In the genomic region with DNA sequence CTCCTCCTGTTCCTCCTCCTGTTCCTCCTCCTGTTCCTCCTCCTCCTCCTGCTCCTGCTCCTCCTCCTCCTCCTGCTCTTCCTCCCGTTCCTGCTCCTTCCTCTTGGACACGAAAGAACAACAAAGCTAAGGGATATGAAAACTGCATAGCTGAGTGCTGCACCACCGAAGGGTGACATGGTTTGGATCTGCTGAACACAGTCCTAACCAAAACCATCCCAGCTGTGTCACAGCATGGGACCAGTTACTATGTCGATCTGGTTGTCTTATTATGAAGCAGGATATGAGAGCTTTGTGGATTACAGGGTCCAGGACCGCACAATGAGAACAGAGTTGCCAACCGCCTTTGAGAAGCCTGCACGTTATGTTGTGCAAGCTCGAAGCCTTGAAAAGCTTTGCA, we compare ENCODE assay signal across 22 mouse cellular contexts. TPM values are rescaled to one million over a fixed set of nuclear protein-coding genes. Genes with fewer than 3 reads are reported as not detected.
"Had no signal": no experiment of that assay in that cellular context is flagged by ENCODE, and none has a peak within 500 bp of the region (broad histone marks: within the 10 kb centered on the region; RNA-seq: fewer than 3 reads in every experiment).

No protein-coding gene starts in this region.

- H3K4me3 ChIP-seq: kidney, embryonic 15.5 days; left cerebral cortex, adult 2 months; limb, embryonic 10.5 days; liver, embryonic 13.5 days; neural tube, embryonic 15.5 days had no signal

- H3K36me3 ChIP-seq: kidney, embryonic 15.5 days; limb, embryonic 10.5 days; liver, embryonic 13.5 days; neural tube, embryonic 15.5 days had no signal

- ATAC-seq: liver, postnatal 0 days; midbrain, embryonic 16.5 days had no signal

- H3K4me2 ChIP-seq: kidney, embryonic 15.5 days; liver, embryonic 13.5 days; midbrain, embryonic 11.5 days; neural tube, embryonic 15.5 days had no signal

- H3K9me3 ChIP-seq: kidney, embryonic 15.5 days; limb, embryonic 10.5 days; liver, embryonic 13.5 days; neural tube, embryonic 15.5 days had no signal

- DNase-seq: kidney, postnatal 14 days; liver, embryonic 13.5 days; liver, postnatal 0 days; right cerebral cortex, adult 18-20 months; right cerebral cortex, postnatal 25 days; thymus, adult 18-20 months; thymus, postnatal 14 days had no signal

- H3K4me1 ChIP-seq: liver, embryonic 13.5 days had no signal

- H3K9ac ChIP-seq: kidney, embryonic 15.5 days; liver, embryonic 13.5 days; liver, postnatal 0 days; neural tube, embryonic 15.5 days had no signal

- H3K27me3 ChIP-seq: neural tube, embryonic 15.5 days had no signal

- H3K27ac ChIP-seq: kidney, embryonic 15.5 days; left cerebral cortex, adult 2 months; limb, embryonic 10.5 days; liver, embryonic 13.5 days; neural tube, embryonic 15.5 days had no signal

RNA-seq across cellular contexts. Expression of gene Lrrc10, which starts 19.0 kb away (rescaled TPM):
- total RNA-seq: left cerebral cortex, adult 2 months; left cerebral cortex, postnatal 14 days had no signal
- polyA plus RNA-seq: kidney, embryonic 15.5 days; limb, embryonic 10.5 days; liver, embryonic 13.5 days; liver, postnatal 0 days; midbrain, embryonic 11.5 days; midbrain, embryonic 16.5 days; neural tube, embryonic 11.5 days; neural tube, embryonic 15.5 days; stomach, embryonic 14.5 days had no signal

RNA-seq across cellular contexts. Expression of gene Best3, which starts 40.1 kb away (rescaled TPM):
- polyA plus RNA-seq: liver, postnatal 0 days; midbrain, embryonic 11.5 days; stomach, embryonic 14.5 days had no signal

RNA-seq across cellular contexts. Expression of gene Gm10271, which starts 53.8 kb away (rescaled TPM):
- total RNA-seq: layer of hippocampus, adult 8-10 months; layer of hippocampus, postnatal 14 days; left cerebral cortex, adult 2 months; left cerebral cortex, postnatal 14 days had no signal
- polyA plus RNA-seq: kidney, embryonic 15.5 days; large intestine, adult 2 months; limb, embryonic 10.5 days; limb, embryonic 14.5 days; liver, embryonic 13.5 days; liver, postnatal 0 days; lung, embryonic 16.5 days; midbrain, embryonic 11.5 days; midbrain, embryonic 16.5 days; neural tube, embryonic 11.5 days; neural tube, embryonic 15.5 days; stomach, embryonic 14.5 days; urinary bladder, adult 2 months had no signal
